Mouse (Mus musculus) heart, adult 2 months (tissue): ENCODE results near the gene Mmp25.

Source experiments
- CTCF ChIP-seq: fragments of 200-600 bp; IDR thresholded peaks from 2 replicates; pipeline ENCODE4 v1.8.1; 2022; ENCODE audit warnings: antibody characterized with exemption, mild to moderate bottlenecking, moderate library complexity
- EP300 ChIP-seq: fragments of 200-500 bp; IDR thresholded peaks from 2 replicates; pipeline ENCODE4 v1.6.1; 2011; ENCODE audit warnings: low read depth, low read length, control low read depth; ENCODE audit not compliant: insufficient read depth
- POLR2A ChIP-seq: fragments of 200-500 bp; IDR thresholded peaks from 2 replicates; pipeline ENCODE4 v1.6.1; 2011; ENCODE audit warnings: mild to moderate bottlenecking, low read depth, low read length, control low read depth; ENCODE audit not compliant: insufficient read depth

DNA sequence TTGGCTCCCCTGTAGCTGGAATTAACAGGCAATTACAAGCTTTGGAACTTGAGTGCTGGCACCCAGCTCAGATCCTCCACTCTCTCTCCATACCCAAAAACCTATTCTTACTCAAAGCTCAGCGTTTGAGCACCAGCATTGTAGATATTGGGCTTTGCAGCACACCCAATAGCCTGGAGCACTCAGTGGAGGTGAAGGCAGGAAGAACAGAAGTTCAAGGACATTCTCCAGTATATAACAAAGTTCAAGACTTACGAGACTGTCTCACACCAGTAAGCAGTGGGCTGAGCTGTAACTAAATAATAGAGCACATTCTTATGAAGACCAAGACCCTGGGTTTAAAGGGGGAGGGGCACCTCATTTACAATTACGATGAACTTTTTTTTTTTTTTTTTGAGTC, 27.7 kb upstream of the Mmp25 start:
- TF ChIP-seq EP300 (no peak), CTCF (no peak), POLR2A (no peak)
